Mouse (Mus musculus) heart, adult 9 months (tissue): Measurements from ENCODE around the gene BC030499.
A peak's percentile ranks its signal among the peaks of the same experiment; 100 is the strongest.

Experiments
- DNase-seq, 2 experiments: peaks; one replicate each; pipeline ENCODE4 v3.0.0; 2022; ENCODE audit warnings: low spot score in 2 of 2

Gene BC030499

GRCm38 (mm10) chr11:78345801-78346200, 55.2 kb downstream of the BC030499 start:
- DNase-seq = peak in 1 of 2 experiments; percentile 15
